16 mouse cellular contexts compared by ENCODE assay signal in the genomic region with DNA sequence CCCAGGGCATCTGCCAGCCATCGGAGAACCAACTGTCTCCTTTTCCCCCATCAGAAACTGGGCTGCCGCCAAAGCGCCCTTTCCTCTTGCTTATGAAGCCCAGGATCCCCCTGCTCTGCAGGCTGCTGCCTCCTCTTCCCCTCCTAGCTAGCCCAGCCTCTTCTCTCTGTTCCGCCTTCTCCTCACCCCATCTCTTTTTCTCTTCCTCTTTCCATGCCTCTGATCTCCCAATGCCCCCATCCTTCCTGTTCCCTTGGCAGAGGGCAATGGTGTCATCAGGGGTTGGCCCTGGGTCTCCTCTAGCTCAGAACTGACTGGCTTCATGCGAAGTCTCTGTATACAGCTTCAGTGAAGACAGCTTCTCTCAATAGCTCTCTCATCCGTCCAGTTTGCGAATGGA.
A peak's percentile ranks its signal among the peaks of the same experiment; 100 is the strongest.
DNase-seq lines count a peak whose midpoint lies in the region; ATAC-seq and TF ChIP-seq lines count a peak whose summit lies in the region.
"Had no signal": no experiment of that assay in that cellular context is flagged by ENCODE, and none has a peak within 500 bp of the region (broad histone marks: within the 10 kb centered on the region; RNA-seq: fewer than 3 reads in every experiment).

No protein-coding gene starts in this region.

- no peaks in the 10 kb centered on the region for H3K4me1 ChIP-seq in liver, embryonic 13.5 days (replicated peaks)
- H3K4me1 ChIP-seq in liver, embryonic 12.5 days: no peaks in the 10 kb centered on the region
- peaks cover 35 to 68% of the 10 kb centered on the region in 2 experiments for H3K4me1 ChIP-seq in CH12.LX (ENCODE audit: control insufficient read depth in 1 of 2, insufficient read depth in 2 of 2)
- peaks cover 4% of the 10 kb centered on the region; the same call in 1 of the 2 replicates for H3K4me1 ChIP-seq in forebrain, embryonic 16.5 days (replicated peaks; ENCODE audit: control insufficient read depth, insufficient read depth, low read length)
- H3K4me1 ChIP-seq: forebrain, embryonic 15.5 days had no signal

- dilution Hi-C loops in CH12.LX (cut with MboI; ENCODE audit: extremely low pct_ligation_motif_present, extremely low pct_unique_long_range_greater_than_20kb, low sequenced_read_pairs): no loop called here

- DNase-seq in gastrocnemius, adult 2 months: no peak
- DNase-seq in gastrocnemius, postnatal 10 days: no peak
- DNase-seq in liver, embryonic 13.5 days: peak; percentile 3
- peak; percentile 92 for DNase-seq in CH12.LX (ENCODE audit: extremely low read depth)
- no peak for DNase-seq in retina, postnatal 1 day
- DNase-seq: B cell, adult 2 months; cerebellum, adult 9-11 months; heart, postnatal 10 days; thymus, postnatal 25 days had no signal

- intact Hi-C loops in gastrocnemius, adult 2 months (cut with DNase I): loop anchor here (5.0 kb wide), 1 partner anchor 139 kb away; no protein-coding TSS in a partner anchor

- in situ Hi-C loops in CH12.LX (cut with MboI; ENCODE audit: low pct_ligation_motif_present, low pct_unique_long_range_greater_than_20kb, low sequenced_read_pairs): no loop called here

- ATAC-seq in liver, embryonic 13.5 days (ENCODE audit: low read depth): no peak
- ATAC-seq in liver, embryonic 12.5 days: no peak
- peak; percentile 94 for ATAC-seq in megakaryocyte, adult 5-6 weeks (ENCODE audit: poor library complexity, severe bottlenecking)
- ATAC-seq in forebrain, embryonic 16.5 days: no peak
- ATAC-seq: forebrain, embryonic 15.5 days had no signal

- H3K9me3 ChIP-seq in liver, embryonic 13.5 days (replicated peaks): no peaks in the 10 kb centered on the region
- no peaks in the 10 kb centered on the region for H3K9me3 ChIP-seq in liver, embryonic 12.5 days (replicated peaks)
- H3K9me3 ChIP-seq in CH12.LX (replicated peaks; ENCODE audit: low read length): no peaks in the 10 kb centered on the region
- H3K9me3 ChIP-seq in forebrain, embryonic 16.5 days (ENCODE audit: control insufficient read depth, low read length): no peaks in the 10 kb centered on the region
- H3K9me3 ChIP-seq: forebrain, embryonic 15.5 days; neural tube, embryonic 15.5 days had no signal

- H3K4me2 ChIP-seq in liver, embryonic 13.5 days: no peak overlapping the region
- no peak overlapping the region for H3K4me2 ChIP-seq in liver, embryonic 12.5 days
- H3K4me2 ChIP-seq in CH12.LX (ENCODE audit: insufficient read depth, low read depth, poor library complexity, severe bottlenecking): peak overlapping the region; percentile 81
- H3K4me2 ChIP-seq in forebrain, embryonic 16.5 days (ENCODE audit: low read length): no peak overlapping the region
- H3K4me2 ChIP-seq: forebrain, embryonic 15.5 days; neural tube, embryonic 15.5 days had no signal

- H3K79me2 ChIP-seq in CH12.LX (replicated peaks; ENCODE audit: control insufficient read depth, extremely low read depth, insufficient read depth, poor library complexity, severe bottlenecking): no peaks in the 10 kb centered on the region

- H3K9ac ChIP-seq in liver, embryonic 13.5 days: no peak overlapping the region
- no peak overlapping the region for H3K9ac ChIP-seq in liver, embryonic 12.5 days
- H3K9ac ChIP-seq in CH12.LX (ENCODE audit: insufficient read depth, low read depth): peak overlapping the region; percentile 52
- no peak overlapping the region for H3K9ac ChIP-seq in forebrain, embryonic 16.5 days (replicated peaks; ENCODE audit: low read depth, low read length)
- H3K9ac ChIP-seq: forebrain, embryonic 15.5 days; neural tube, embryonic 15.5 days had no signal

- H3K27ac ChIP-seq in gastrocnemius, adult 2 months: peak overlapping the region; percentile 84
- no peak overlapping the region for H3K27ac ChIP-seq in liver, embryonic 13.5 days
- H3K27ac ChIP-seq in liver, embryonic 12.5 days: no peak overlapping the region
- peak overlapping the region; percentile 92 for H3K27ac ChIP-seq in CH12.LX (ENCODE audit: insufficient read depth, low read depth)
- no peak overlapping the region for H3K27ac ChIP-seq in forebrain, embryonic 16.5 days (ENCODE audit: low read length)
- H3K27ac ChIP-seq: forebrain, embryonic 15.5 days; kidney, postnatal 0 days; neural tube, embryonic 15.5 days had no signal

- no peak for TF ChIP-seq CTCF in gastrocnemius, adult 2 months (IDR thresholded peaks at IDR 0.05)
- no peak for TF ChIP-seq CTCF in CH12.LX (conservative IDR thresholded peaks at IDR 0.05 in 1 of 2, IDR thresholded peaks at IDR 0.05 in 1 of 2; ENCODE audit: low read depth in 2 of 2, low read length in 2 of 2)

- H3K36me3 ChIP-seq in liver, embryonic 13.5 days: no peaks in the 10 kb centered on the region
- no peaks in the 10 kb centered on the region for H3K36me3 ChIP-seq in liver, embryonic 12.5 days
- no peaks in the 10 kb centered on the region for H3K36me3 ChIP-seq in CH12.LX (replicated peaks in 1 of 2; ENCODE audit: control insufficient read depth in 1 of 2, insufficient read depth in 1 of 2, low read length in 1 of 2)
- no peaks in the 10 kb centered on the region for H3K36me3 ChIP-seq in forebrain, embryonic 16.5 days (ENCODE audit: control insufficient read depth, insufficient read depth)
- H3K36me3 ChIP-seq: forebrain, embryonic 15.5 days; neural tube, embryonic 15.5 days had no signal

- 55% methylated on average over 7 of the region's 7 CpGs for WGBS in liver, embryonic 13.5 days (ENCODE audit: insufficient replicate concordance)
- WGBS in liver, embryonic 12.5 days (ENCODE audit: insufficient replicate concordance): 57% methylated on average over 7 of the region's 7 CpGs
- 95% methylated on average over 7 of the region's 7 CpGs for WGBS in forebrain, embryonic 16.5 days

- no peaks in the 10 kb centered on the region for H3K27me3 ChIP-seq in liver, embryonic 13.5 days
- H3K27me3 ChIP-seq in liver, embryonic 12.5 days (replicated peaks): no peaks in the 10 kb centered on the region
- no peaks in the 10 kb centered on the region for H3K27me3 ChIP-seq in CH12.LX (replicated peaks)
- no peaks in the 10 kb centered on the region for H3K27me3 ChIP-seq in forebrain, embryonic 16.5 days (replicated peaks; ENCODE audit: control insufficient read depth, insufficient read depth, low read length)
- H3K27me3 ChIP-seq: forebrain, embryonic 15.5 days; neural tube, embryonic 15.5 days had no signal

- peak; percentile 91 for TF ChIP-seq EP300 in CH12.LX (IDR thresholded peaks at IDR 0.05; ENCODE audit: low read length)

- TF ChIP-seq POLR2A in CH12.LX (IDR thresholded peaks at IDR 0.05; ENCODE audit: low read depth, low read length): peak; percentile 44; the same call in 1 of the 2 replicates

- no peak overlapping the region for H3K4me3 ChIP-seq in gastrocnemius, adult 2 months
- no peak overlapping the region for H3K4me3 ChIP-seq in liver, embryonic 13.5 days (replicated peaks)
- H3K4me3 ChIP-seq in liver, embryonic 12.5 days: no peak overlapping the region
- no peak overlapping the region for H3K4me3 ChIP-seq in CH12.LX (replicated peaks in 1 of 3; ENCODE audit: low read depth in 2 of 3, low read length in 2 of 3, poor library complexity in 1 of 3)
- no peak overlapping the region for H3K4me3 ChIP-seq in forebrain, embryonic 16.5 days (replicated peaks; ENCODE audit: low read length)
- H3K4me3 ChIP-seq: erythroblast, embryonic 14.5 days; forebrain, embryonic 15.5 days; neural tube, embryonic 15.5 days had no signal

- TF ChIP-seq RAD21 in CH12.LX (IDR thresholded peaks at IDR 0.05; ENCODE audit: low read depth, low read length): no peak; the same call in 1 of the 2 replicates

TF ChIP-seq in CH12.LX, 34 proteins besides CTCF, POLR2A, EP300 and RAD21:
- TF ChIP-seq SMC3 (IDR thresholded peaks at IDR 0.05; ENCODE audit: low read depth, low read length): peak; percentile 19; the same call in 1 of the 2 replicates
- no peak for TF ChIP-seq POLR2AphosphoS2 (IDR thresholded peaks at IDR 0.05; ENCODE audit: low read depth, low read length)
- peak; percentile 82 for TF ChIP-seq ETS1 (conservative IDR thresholded peaks at IDR 0.05; ENCODE audit: low read depth, low read length)
- peak; percentile 70; the same call in 1 of the 2 replicates for TF ChIP-seq UBTF (IDR thresholded peaks at IDR 0.05; ENCODE audit: low read depth, low read length)
- no peak for TF ChIP-seq GABPA (IDR thresholded peaks at IDR 0.05; ENCODE audit: insufficient replicate concordance, low read depth, low read length)
- TF ChIP-seq SIN3A (IDR thresholded peaks at IDR 0.05; ENCODE audit: low read length): peak; percentile 52
- TF ChIP-seq ELF1 (IDR thresholded peaks at IDR 0.05; ENCODE audit: low read depth, low read length): peak; percentile 65
- TF ChIP-seq MXI1 (IDR thresholded peaks at IDR 0.05; ENCODE audit: low read depth, low read length): no peak
- no peak for TF ChIP-seq USF2 (conservative IDR thresholded peaks at IDR 0.05; ENCODE audit: low read depth, low read length)
- TF ChIP-seq USF1 (IDR thresholded peaks at IDR 0.05; ENCODE audit: low read depth, low read length): no peak
- peak; percentile 82 for TF ChIP-seq MEF2A (IDR thresholded peaks at IDR 0.05; ENCODE audit: borderline replicate concordance, low read depth, low read length)
- TF ChIP-seq ZMIZ1 (IDR thresholded peaks at IDR 0.05; ENCODE audit: low read depth, low read length): peak; percentile 70; the same call in 1 of the 2 replicates
- peak; percentile 1; the same call in 1 of the 2 replicates for TF ChIP-seq JUND (conservative IDR thresholded peaks at IDR 0.05; ENCODE audit: low read depth, low read length)
- TF ChIP-seq E2F4 (IDR thresholded peaks at IDR 0.05; ENCODE audit: insufficient replicate concordance, low read depth, low read length): 0 out of 2 replicates have a peak, but pooled peaks have one; percentile 26
- no peak for TF ChIP-seq NELFE (IDR thresholded peaks at IDR 0.05; ENCODE audit: low read depth, low read length)
- TF ChIP-seq CHD2 (IDR thresholded peaks at IDR 0.05; ENCODE audit: low read length): 0 out of 2 replicates have a peak, but pooled peaks have one; percentile 13
- peak; percentile 92 for TF ChIP-seq MAZ (IDR thresholded peaks at IDR 0.05; ENCODE audit: low read depth, low read length)
- peak; percentile 65; the same call in 1 of the 2 replicates for TF ChIP-seq TBP (conservative IDR thresholded peaks at IDR 0.05; ENCODE audit: low read depth, low read length)
- peak; percentile 93 for TF ChIP-seq IRF4 (IDR thresholded peaks at IDR 0.05; ENCODE audit: low read depth, low read length)
- no peak; the same call in 1 of the 2 replicates for TF ChIP-seq HCFC1 (IDR thresholded peaks at IDR 0.05; ENCODE audit: low read depth, low read length)
- TF ChIP-seq TCF12 (IDR thresholded peaks at IDR 0.05; ENCODE audit: low read depth, low read length): peak; percentile 72
- TF ChIP-seq BHLHE40 (IDR thresholded peaks at IDR 0.05; ENCODE audit: low read depth, low read length): peak; percentile 45; the same call in 1 of the 2 replicates
- TF ChIP-seq RCOR1 (conservative IDR thresholded peaks at IDR 0.05; ENCODE audit: low read depth, low read length): 0 out of 2 replicates have a peak, but pooled peaks have one; percentile 52

Comparison
In these comparisons a context has a peak if more than half of its experiments do, and no peak if none do; other contexts are left out.
1. DNase-seq: peak in liver, embryonic 13.5 days (single experiment) and CH12.LX (single experiment); none in gastrocnemius, adult 2 months (single experiment), gastrocnemius, postnatal 10 days (single experiment) and retina, postnatal 1 day (single experiment).
2. H3K27ac ChIP-seq: peak in gastrocnemius, adult 2 months (single experiment) and CH12.LX (single experiment); none in liver, embryonic 13.5 days (single experiment), liver, embryonic 12.5 days (single experiment) and forebrain, embryonic 16.5 days (single experiment).